Mouse (Mus musculus) testis, postnatal 10 days (tissue): ENCODE results near the gene Cyp8b1.

Source experiments
- DNase-seq: peaks from one replicate; pipeline ENCODE4 v3.0.0; 2021; ENCODE audit warnings: low spot score

Cyp8b1 gene

DNA sequence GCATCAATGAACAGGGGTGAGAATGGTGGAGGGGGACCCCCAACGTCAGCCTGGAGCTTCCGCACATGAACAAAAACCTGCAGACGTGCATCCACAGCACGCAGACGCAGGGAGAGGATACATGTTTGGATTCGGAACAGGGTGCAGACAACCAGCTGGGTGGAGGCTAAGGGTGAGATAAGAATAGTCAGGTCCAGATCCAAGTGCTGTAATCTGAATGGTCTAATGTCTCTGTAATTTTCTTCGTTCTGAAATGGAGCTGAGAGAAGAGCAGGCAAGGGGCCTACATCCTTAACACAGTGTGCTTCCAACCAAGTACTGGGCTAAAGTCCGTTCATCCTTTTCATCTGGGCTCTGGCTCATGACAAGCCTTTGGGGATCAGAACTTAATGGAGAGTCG, 24.8 kb downstream of the Cyp8b1 start:
- peak; percentile 39 for DNase-seq

DNA sequence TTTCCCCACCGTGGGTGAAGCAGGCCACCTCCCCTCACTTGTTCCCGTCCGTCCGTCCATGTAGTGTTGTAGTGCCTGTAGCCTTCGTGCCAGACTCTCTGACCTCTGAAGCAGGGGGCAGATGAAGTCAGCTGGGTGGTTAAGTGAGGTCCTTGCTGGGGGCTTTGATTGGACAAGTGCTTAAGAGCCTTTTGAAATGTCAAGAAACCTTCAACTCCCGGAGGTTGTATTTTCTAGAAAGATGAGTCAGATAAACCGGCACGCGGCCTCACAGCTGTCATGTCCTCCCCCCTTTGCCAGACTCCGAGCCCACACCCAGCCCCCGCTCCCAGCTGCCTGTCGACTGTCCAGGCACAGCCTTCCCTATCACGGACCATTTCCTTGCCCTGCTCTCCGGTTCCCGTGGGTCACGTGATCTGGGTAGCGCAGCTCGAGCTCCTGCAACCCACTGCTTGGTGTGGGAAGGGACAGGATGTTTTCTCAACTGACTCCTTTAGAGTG, 25.6 kb downstream of the Cyp8b1 start:
- peak; percentile 74 for DNase-seq

DNA sequence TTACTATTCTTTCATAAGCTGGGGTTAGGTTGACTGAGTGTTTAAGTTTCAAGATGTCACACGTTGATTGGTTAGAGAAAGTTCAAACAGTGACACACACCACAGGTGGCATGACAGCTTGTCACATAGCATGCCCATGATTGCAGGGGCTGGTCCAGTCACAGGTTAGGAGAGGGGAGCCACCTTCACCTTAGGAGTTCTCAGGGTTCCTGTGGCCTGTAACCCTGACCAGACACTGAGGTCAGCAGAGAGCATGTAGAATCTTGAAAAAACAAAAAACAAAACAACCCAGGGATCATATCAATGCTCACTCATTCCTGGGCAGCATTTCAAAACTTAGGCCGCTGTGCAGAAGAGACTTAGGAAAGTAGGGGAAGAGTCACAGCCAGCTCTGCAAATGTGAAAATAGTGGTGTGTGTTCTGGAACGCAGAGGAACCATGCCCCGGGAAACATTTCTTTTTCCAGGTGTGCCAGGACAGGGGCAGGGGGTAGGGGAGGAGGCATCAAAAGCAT, 26.1 kb downstream of the Cyp8b1 start:
- no peak for DNase-seq

DNA sequence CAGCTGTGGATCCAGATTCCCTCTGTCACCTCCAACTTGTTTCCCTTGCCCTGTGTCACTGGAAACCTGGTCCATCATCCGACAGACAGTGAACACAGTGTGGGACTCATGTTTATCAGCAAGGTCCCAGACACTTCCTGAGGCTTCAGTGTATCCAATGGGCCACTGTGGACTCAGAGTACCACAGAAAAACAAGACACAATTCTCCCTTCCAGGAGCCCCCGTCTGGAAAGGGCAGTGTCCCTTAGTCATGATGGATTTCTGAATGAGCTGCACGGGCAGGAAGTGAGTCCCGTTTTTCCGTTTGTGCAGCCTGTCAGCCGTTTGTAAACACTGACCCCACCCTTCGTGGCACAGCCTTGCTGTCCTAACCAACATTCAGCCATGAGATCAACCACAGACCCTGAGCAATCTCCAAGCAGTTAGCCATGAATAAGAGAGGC, 34.1 kb downstream of the Cyp8b1 start:
- DNase-seq: peak; percentile 37

DNA sequence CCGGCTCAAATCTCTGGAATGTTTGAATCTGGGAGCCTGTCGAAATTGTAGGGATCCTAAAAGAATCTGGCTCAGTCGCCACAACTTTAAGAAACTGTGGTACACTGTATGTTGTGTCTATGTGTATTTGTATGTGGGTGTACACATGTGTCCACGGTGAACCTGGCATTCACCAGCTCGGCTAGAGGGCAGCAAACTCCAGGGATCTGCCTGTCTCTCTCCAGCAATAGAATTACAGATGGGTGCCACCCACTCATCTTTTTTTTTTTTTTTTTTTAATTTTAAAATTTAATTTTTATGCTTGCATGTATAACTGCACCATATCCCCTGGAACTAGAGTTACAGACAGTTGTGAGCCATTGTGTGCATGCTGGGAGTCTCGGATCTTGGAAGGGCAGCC, 34.8 kb downstream of the Cyp8b1 start:
- peak; percentile 45 for DNase-seq

DNA sequence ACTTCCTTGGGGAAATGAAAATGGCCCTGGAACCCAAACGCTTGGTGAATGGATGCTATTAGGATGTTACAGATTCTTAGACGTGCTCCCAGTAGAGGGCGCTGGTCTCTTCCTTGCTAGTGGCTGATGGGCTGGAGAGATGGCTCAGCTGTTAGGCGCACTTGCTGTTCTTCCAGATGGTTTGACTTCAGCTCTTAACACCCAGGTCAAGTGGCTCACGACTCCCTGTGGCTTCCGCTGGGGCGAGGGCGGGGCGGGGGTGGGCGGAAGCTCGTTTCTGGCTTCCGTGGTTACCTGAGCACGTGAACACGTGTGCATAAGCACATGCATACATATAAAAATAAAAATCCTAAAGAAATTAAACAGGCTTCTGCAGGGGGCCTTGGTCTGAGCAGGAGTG, 35.3 kb downstream of the Cyp8b1 start:
- DNase-seq: peak; percentile 90

DNA sequence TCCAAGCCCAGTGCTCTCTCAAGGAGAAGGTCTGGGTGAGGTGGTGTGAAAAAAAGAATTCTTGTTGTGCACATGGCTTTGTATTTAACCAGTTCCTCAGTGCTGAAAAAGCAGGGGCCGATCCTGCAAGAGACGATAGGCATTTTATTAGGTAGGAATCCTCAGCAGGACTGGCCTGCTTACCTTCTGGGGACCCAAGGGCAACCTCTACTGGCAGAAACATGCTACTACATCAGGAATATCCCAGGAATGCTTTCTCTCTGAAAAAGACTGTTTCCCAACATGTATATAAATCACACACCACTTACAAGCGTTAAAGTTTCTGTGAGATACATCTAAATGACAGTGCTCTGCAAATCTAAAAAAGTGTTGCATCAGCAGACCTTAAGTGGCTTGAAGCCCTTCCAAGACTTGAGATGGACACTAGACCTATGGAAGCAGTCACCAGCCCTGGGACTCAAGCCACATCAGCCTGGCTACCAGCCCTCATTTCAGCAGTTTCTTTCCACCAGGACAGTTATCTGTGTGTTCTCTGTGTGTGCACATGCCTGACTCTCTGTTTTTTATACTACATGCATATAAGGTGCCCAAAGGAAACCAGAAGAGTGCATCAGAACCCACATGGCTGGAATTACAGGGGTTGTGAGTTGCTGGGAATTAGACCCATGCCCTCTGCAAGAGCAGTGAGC, 38.9 kb downstream of the Cyp8b1 start:
- peak; percentile 60 for DNase-seq

DNA sequence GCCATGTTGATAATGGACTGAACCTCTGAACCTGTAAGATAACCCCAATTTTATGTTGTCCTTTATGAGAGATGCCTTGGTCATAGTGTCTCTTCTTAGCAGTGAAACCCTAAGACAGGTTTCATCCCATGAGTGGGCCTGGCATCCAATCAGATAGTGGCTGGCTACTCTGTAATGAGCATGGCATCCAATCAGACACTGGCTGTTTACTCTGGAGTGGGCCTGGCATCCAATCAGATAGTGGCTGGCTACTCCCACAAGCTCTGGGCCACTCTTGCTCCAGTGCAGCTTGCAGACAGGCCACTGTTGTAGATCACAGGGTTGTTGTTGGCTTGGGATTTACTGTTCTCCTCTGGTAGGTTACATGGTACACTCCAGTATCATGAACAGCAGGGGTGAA, 42.5 kb downstream of the Cyp8b1 start:
- peak; percentile 34 for DNase-seq

DNA sequence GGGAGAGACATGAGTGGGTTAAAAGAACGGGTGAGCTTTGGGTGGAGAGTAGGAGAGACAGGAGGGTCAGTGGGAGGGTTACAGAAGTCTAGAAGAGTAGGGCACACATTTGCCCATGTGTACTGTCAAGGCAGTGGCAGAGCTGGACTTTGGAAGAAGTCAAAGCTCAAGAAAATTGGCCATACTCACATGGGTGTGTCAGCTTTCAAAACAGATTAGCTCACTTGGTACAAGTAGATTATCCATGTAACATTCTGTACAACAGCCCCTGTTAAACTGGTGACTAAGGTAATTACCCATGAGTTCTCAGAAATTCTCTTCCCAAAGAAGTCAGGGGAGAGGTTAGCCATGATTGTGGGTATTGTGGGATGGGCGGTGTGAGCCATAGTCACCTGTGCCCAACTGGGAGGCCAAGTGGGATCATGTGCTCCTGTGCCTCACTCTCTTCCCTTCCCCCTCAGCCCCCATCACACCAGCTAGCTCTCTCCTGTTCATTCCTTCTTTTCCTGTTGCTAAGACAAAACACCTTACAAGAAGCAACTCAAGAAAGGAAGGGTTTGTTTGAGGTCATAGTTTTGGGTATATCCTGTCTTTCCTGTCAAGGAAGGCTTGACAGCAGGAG, 43.9 kb downstream of the Cyp8b1 start:
- DNase-seq: peak; percentile 18

DNA sequence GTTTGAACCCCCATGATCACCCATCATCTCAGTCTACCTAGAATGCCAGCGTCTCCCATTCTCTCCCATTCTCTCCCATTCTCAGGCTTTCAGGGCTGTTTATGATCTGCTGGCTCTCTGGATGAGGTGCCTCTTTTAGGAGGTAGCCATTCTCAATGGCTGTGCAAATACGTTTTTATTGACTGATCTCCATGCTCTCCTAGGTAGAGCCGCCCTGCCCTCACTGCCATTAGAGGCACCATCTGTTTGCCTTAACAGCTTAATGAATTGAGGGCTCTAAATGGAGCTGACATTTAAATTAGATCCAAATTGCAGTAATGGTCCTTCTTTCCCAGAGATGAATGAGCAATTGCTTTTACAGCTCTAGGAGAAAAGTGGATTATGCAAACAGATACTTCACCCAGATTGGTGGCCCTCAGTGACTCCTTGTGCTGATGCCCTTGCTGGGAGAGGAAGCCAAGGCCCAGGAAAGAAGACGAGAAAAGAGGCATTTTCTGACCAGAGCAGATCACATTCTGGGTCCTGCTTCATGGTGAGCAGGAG, 46.1 kb downstream of the Cyp8b1 start:
- DNase-seq: no peak

DNA sequence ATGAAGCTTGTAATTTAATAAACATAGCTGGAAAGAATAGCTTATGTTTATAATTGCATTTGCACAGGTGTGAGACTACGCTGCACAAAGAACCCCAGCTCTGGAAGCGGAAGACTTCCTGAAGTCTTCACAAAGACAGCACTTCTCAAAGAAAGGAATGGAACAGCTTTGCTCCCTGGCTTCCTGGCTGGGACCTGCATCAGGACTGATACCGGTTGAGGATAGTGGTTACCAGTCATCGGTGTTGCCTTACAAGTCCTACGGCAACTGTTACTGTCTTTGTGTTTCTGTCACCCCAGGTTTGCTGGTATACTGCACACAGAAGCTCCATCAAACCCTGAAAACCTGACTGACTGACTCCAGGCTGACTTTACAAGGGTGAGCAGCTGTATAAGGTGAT, 46.7 kb downstream of the Cyp8b1 start:
- peak; percentile 25 for DNase-seq

DNA sequence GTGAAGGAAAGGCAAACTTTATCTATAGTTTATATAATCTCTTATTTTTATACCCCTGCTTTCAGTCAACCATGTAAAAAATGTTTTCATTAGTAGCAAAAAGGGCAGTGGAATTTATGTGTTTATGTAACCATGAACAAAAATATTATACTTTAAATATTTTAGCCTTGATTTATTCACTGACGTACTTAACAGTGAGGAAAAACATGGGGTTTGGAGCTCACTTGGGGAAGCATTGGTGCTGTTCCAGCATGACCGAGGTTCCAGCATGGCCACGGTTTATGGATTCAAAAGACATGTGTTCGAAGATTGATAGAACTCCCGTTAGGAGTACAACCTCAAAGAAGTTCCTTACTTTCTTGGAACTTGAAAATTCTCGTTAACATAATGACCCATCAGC, 47.9 kb downstream of the Cyp8b1 start:
- peak; percentile 18 for DNase-seq

DNA sequence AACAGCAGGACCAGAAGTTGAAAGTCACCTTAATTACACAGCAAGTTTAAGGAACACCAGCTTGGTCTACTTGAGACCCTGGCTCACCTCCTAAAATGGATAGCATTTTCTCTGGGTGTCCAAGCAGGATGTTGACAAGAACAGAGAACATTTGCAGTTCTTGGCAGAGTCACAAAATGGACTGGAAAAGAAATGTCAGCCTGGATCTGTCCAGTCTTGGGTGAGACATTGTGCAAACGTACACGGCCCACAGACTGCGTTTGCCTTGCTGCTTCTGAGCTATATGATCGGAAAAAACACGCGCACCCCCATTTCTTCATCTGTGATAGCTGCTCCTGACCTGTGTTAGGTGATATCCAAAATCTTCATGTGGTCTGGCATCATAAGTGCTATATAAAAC, 48.5 kb downstream of the Cyp8b1 start:
- peak; percentile 32 for DNase-seq

DNA sequence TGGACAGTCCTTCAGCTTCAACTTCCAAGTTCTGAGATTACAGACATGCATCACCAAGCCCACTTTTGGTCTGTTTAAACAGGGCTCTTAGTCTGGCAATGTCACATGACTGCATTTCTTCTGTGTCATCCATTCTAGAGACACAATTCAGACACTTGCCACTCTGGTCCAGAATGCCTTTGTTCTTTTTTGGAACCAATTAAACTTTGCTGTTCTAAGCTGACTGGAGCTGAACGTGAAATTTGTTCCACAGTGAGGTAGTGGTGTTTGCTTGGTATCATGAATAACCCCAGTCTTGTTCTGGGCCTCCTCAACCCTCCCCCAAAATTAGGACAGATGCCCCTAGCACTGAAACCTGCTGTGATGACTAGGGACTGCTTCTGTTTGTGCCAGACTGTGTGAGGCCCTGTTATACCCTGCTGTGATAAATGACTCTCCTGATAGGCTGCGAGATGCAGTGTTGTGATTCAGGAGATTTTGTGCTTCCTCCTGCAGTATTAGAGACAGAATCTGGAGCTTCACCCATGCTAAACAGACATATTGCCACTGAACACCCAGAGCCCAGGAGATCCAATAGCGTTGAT, 50.6 kb downstream of the Cyp8b1 start:
- DNase-seq: peak; percentile 13

DNA sequence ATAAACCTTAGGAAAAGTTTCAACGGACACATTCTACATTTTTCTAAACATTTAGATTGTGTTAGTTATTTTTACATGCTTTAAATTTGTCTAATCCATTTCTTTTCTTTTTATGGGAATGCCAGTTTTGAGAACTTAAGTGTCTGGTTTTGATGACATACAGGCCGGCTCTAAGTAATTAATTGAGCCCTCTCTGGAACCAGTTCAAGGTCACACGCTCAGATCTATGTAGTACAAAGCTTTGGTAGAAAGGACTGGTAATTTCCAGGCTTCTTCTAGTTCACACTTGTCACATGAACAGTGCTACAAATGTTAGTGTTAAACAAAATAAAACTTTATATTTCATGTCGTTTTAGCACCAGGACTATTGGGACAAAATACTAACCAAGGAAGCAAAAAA, 51.3 kb downstream of the Cyp8b1 start:
- DNase-seq: no peak
